Mouse (Mus musculus): ENCODE measurements at regions not wholly inside any gene's neighbourhood (a gene's known extent, or its start where the extent isn't known, plus 50 kb on each side); places are given as distances from the start of the nearest gene placed in this dataset.

DNA sequence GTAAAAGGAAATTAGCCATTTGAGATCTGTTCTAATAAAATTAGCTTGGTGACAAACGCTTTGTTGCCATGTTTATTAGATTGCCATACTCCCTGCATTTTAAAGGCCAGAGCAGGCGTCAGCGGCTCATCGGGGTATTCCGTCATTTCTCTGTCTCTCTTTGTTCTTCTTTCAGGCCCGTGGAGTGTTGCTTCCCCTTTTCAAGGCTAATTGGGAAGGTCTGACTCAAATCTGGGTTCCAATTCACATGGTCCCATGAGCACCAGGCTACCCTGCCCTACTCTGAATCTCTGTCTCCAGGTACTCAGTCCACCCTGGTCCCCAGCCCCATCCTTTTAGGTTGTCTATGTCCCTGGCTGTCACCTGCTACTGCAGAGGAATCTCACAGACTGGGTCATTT is 138.2 kb upstream of the 4931429L15Rik start:
- TF ChIP-seq POLR2A (IDR thresholded peaks at IDR 0.05; ENCODE audit: borderline replicate concordance, insufficient read depth, low read length) (no peak), CTCF (IDR thresholded peaks at IDR 0.05; ENCODE audit: borderline replicate concordance, insufficient read depth, low read depth, low read length) (no peak)

Data from cerebellum, adult 2 months (tissue).